Mouse (Mus musculus): ENCODE data around the gene Ccdc88c. TPM values are rescaled to one million over a fixed set of nuclear protein-coding genes. Genes with fewer than 3 reads are reported as not detected.
"Not testable (repeated sequence)": the region's sequence is repeated elsewhere in the genome, so short reads cannot be mapped to it uniquely, and the experiment has no call there.

The Ccdc88c gene
- total RNA-seq, 2 experiments from 2014 or later = 96.4 to 234 TPM

- ATAC-seq (replicated peaks; ENCODE audit: low FRiP score, poor library complexity, severe bottlenecking) = no peak
These were observed 9.4 kb downstream of the Ccdc88c start for GRCm38 (mm10) chr12:101019443-101019842.

DNA sequence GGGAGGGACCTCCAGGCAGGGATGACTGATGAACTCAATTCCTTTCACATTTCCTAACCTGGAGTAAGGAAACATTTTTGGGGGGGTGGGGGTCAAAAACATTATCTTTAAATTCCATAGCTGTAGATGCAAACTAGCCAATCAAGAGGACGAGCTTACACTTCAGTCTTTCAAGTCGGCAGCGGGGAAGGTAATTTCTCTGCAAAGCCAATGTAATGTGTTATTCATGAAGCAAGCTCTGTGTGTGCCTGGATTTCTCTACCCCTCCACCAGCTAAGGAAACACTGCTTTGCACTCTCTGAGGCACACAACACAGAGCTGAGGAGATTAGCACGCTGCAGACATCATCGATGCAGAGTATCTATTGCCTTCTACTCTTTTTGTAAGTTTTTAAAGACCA lies 9.8 kb downstream of the Ccdc88c start:
- no peak for ATAC-seq (replicated peaks; ENCODE audit: low FRiP score, poor library complexity, severe bottlenecking)

GRCm38 (mm10) chr12:101017971-101018371 lies 10.9 kb downstream of the Ccdc88c start:
- no peak for ATAC-seq (replicated peaks; ENCODE audit: low FRiP score, poor library complexity, severe bottlenecking)

DNA sequence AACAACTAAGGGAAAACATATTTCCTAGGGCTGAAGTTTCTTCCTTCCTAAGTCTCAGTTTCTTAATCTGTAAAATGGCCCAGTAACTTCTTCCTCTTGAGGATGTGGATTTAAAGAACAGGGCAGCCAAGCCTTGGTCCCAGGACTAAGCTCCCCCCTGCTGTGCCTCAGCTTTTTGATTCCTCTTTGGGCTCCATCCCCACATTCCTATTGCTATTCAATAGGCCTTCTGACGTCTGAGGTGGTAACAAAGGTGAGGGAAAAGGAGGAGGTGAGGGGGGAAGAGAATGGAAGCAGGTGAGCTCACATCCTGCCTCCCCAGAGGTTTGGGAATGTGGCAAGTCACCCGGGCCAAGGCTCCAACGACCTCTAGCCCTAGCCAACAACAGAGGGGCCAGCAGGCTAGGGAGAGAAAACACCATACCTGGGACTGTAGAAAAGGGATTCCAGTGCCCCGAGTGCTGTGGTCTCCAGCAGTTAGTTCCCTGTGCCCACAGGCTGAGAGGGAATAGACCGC lies 12.4 kb downstream of the Ccdc88c start:
- ATAC-seq (replicated peaks; ENCODE audit: low FRiP score, poor library complexity, severe bottlenecking) = no peak

DNA sequence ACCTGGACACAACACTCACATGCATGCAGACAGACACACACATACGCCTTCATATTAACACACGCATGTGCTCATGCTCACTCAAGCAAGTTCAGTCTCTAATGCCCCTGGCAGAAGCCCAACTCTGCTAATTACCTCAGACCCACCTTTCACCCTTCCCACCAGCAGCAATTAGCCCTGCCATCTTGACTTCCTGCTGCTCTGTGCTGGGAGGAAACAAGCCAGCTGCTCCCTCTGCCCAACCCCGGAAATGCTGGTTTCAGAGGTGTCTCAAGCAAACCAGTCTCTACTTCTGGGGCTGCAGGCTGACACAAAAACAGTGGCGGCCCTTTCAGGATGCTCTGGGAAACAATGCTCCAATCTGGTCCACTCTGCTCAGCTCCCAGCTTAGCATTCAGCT lies 12.9 kb downstream of the Ccdc88c start:
- no peak for ATAC-seq (replicated peaks; ENCODE audit: low FRiP score, poor library complexity, severe bottlenecking)

- ATAC-seq (replicated peaks; ENCODE audit: low FRiP score, poor library complexity, severe bottlenecking) = no peak
These were observed 13.7 kb downstream of the Ccdc88c start for GRCm38 (mm10) chr12:101015165-101015560.

DNA sequence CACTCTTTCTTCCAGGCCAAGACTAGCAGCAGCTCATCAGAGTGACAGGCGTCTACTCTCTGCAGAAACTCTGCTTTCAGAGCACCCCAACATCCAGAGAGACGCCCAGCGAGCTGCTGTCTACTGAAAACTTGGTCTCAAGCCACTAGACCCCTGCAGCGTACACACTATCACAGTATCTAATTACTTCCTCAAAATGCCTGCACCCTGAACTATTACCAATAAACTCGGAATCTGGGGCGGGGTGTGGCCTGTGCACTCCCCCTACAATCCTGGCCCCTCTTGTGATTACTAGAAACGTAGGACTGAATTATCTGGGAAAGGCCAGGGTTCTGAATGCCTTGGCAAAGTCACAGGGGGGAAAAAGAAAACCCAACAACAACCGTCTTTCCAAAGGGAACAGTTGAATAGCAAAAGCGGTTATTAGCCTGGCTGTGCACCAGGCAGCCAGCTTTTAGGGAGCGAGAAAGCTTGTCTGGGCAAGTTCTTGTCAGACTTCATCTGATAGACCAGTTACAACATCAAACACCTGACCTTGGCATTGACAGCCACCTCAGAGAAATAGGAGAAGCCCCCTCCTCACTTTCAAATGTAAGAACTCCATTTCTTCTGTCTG lies 14.2 kb downstream of the Ccdc88c start:
- no peak for ATAC-seq (replicated peaks; ENCODE audit: low FRiP score, poor library complexity, severe bottlenecking)

- not testable (repeated sequence) for ATAC-seq (replicated peaks; ENCODE audit: low FRiP score, poor library complexity, severe bottlenecking)
These were observed 15.2 kb downstream of the Ccdc88c start for GRCm38 (mm10) chr12:101013668-101014067.

DNA sequence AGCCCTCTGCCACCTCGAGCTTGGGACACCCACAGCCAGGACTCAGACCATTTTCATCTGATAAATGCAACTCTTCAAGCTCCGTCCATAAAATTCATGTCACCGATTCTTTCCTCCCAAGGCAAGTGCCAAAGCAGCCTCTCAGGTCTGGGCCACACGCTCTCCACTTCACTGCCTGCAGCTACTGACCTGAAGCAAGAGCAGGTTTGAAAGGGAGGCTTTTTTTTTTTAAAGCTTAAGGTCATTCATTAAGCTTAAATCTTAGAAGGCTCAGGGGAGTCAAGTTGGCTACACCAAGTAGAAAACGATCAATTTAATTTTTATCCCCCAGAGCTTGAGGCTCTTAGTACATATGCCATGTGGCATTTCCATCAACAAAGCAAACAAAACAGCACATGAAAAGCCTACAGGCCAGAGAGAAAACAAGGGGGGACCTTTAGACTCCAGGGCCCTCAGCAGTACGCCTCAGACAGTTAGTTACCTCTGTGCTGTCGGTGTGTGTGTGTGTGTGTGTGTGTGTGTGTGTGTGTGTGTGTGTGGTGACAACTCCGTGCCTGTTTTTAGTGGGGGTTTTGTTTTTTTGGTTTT lies 15.7 kb downstream of the Ccdc88c start:
- no peak for ATAC-seq (replicated peaks; ENCODE audit: low FRiP score, poor library complexity, severe bottlenecking)

GRCm38 (mm10) chr12:101012197-101013077 lies 16.4 kb downstream of the Ccdc88c start:
- no peak for ATAC-seq (replicated peaks; ENCODE audit: low FRiP score, poor library complexity, severe bottlenecking)

- ATAC-seq (replicated peaks; ENCODE audit: low FRiP score, poor library complexity, severe bottlenecking) = no peak
These were observed 17.8 kb downstream of the Ccdc88c start for GRCm38 (mm10) chr12:101011017-101011416.

GRCm38 (mm10) chr12:101010148-101010920 lies 18.5 kb downstream of the Ccdc88c start:
- peak; percentile 41; the same call in 1 of the 2 replicates for ATAC-seq (replicated peaks; ENCODE audit: low FRiP score, poor library complexity, severe bottlenecking)

DNA sequence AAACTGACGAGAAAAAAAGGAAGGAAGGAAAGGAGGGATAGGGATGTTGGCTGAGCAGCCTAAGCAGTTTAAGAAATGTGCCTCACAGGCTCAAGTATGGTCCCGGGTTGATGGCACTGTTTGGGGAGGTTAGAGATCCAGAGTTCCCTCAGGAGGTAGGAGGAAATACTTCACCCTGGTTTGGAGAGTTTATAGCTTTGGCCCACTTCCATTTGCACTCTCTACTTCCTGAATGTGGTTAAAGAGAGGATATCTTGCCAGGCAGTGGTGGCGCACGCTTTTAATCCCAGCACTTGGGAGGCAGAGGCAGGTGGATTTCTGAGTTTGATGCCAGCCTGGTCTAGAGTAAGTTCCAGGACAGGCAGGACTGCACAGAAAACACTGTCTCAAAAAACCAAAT lies 19.6 kb downstream of the Ccdc88c start:
- no peak for ATAC-seq (replicated peaks; ENCODE audit: low FRiP score, poor library complexity, severe bottlenecking)

GRCm38 (mm10) chr12:101008648-101009047 lies 20.2 kb downstream of the Ccdc88c start:
- no peak for ATAC-seq (replicated peaks; ENCODE audit: low FRiP score, poor library complexity, severe bottlenecking)

GRCm38 (mm10) chr12:101007968-101008481 lies 20.8 kb downstream of the Ccdc88c start:
- no peak for ATAC-seq (replicated peaks; ENCODE audit: low FRiP score, poor library complexity, severe bottlenecking)

DNA sequence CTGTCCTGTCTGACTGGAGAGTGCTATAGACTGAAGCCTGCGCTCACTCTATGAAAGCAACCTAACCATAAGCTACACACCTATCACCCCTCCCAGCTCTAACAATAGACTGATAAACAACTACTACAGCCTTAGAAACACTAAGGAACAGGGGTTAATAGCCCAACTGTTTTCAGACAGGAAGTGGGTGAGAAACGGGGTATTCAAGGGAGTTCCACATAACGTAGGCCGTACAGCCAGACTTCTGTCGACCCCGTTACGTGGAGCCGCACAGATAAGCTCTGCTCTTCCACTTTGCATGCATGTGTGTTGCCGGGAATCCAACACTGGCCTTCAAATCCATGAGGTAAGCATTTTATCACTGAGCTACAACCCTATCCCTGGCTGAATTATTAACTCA lies 21.4 kb downstream of the Ccdc88c start:
- no peak for ATAC-seq (replicated peaks; ENCODE audit: low FRiP score, poor library complexity, severe bottlenecking)

- no peak for ATAC-seq (replicated peaks; ENCODE audit: low FRiP score, poor library complexity, severe bottlenecking)
These were observed 23.0 kb downstream of the Ccdc88c start for GRCm38 (mm10) chr12:101005665-101006420.

- no peak for ATAC-seq (replicated peaks; ENCODE audit: low FRiP score, poor library complexity, severe bottlenecking)
These were observed 23.9 kb downstream of the Ccdc88c start for GRCm38 (mm10) chr12:101004982-101005381.
